Mouse (Mus musculus) lung, embryonic 14.5 days (tissue): ENCODE data around the gene Aldh6a1. TPM values are rescaled to one million over a fixed set of nuclear protein-coding genes. Genes with fewer than 3 reads are reported as not detected.

Source experiments
- ATAC-seq: fragments of 200-750 bp; cut with Nextera tagmentation; 2 replicates; pipeline ENCODE4 v1.8.0; 2017; ENCODE audit warnings: mild to moderate bottlenecking, moderate TSS enrichment, moderate library complexity; ENCODE audit not compliant: insufficient read depth
- DNase-seq: peaks from one replicate; pipeline ENCODE4 v3.0.0-alpha.2; 2015
- H3K27ac ChIP-seq: fragments of 300-500 bp; sonication (generic); 2 replicates; pipeline ENCODE4 v1.5.1; 2014; ENCODE audit warnings: low read depth, mild to moderate bottlenecking, moderate library complexity
- H3K27me3 ChIP-seq: fragments of 300-500 bp; sonication (generic); 2 replicates; pipeline ENCODE4 v1.6.1; 2014; ENCODE audit warnings: low read length, control low read depth; ENCODE audit not compliant: insufficient read depth
- H3K36me3 ChIP-seq: fragments of 300-500 bp; sonication (generic); 2 replicates; pipeline ENCODE4 v1.6.1; 2014; ENCODE audit warnings: control low read depth; ENCODE audit not compliant: insufficient read depth
- H3K4me1 ChIP-seq: fragments of 300-500 bp; sonication (generic); 2 replicates; pipeline ENCODE4 v1.6.1; 2014; ENCODE audit warnings: antibody characterized with exemption, control low read depth; ENCODE audit not compliant: insufficient read depth
- H3K4me2 ChIP-seq: fragments of 300-500 bp; sonication (generic); 2 replicates; pipeline ENCODE4 v1.6.1; 2014; ENCODE audit warnings: mild to moderate bottlenecking
- H3K4me3 ChIP-seq: fragments of 300-500 bp; sonication (generic); 2 replicates; pipeline ENCODE4 v1.5.1; 2014; ENCODE audit warnings: low read depth, low read length
- H3K9ac ChIP-seq: fragments of 300-500 bp; sonication (generic); 2 replicates; pipeline ENCODE4 v1.6.1; 2014
- H3K9me3 ChIP-seq: fragments of 300-500 bp; sonication (generic); 2 replicates; pipeline ENCODE4 v1.6.1; 2016; ENCODE audit warnings: low read depth, low read length, control low read depth
- CTCF ChIP-seq: IDR thresholded peaks from 2 replicates; pipeline ENCODE4 v1.5.1; 2016; ENCODE audit warnings: antibody characterized with exemption, low read depth
- WGBS: fragments of 180-500 bp; shearing (Covaris S2); extraction: QIAGEN DNeasy Blood & Tissue Kit; methylation state at CpG from one replicate; pipeline ENCODE4 v1.1.7; 2014; 5-methylcytosine and 5-hydroxymethylcytosine counted together
- polyA plus RNA-seq: library from polyadenylated mRNA; unstranded; fragments of >200 nt; fragmentation: Nextera tagmentation; extraction: Ambion mirVana; gene quantifications from 2 replicates; pipeline ENCODE4 v1.2.1, GENCODE M21; 2014

The Aldh6a1 gene
- polyA plus RNA-seq, 1 experiment from 2014 or later, result 32.8 TPM

DNA sequence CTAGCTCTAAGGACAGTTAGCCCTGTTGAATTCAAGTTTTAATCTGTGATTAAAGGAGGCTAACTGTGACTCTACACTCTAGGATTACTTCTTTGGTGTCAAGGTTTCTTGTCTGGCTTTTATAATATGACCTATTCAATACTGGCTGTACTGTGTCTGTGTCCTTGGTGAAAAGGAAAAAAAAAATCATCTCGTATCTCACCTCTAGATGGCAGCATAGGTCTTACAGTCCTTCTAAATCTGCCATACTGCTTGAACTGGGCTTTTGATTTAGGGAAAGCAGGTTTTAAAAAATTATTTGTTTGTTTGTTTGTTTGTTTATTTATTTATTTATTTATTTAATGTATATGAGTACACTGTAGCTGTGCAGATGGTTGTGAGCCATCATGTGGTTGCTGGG is 17.9 kb upstream of the Aldh6a1 start:
- Histone ChIP-seq H3K27ac (no peak overlapping the region), H3K4me2 (no peak overlapping the region), H3K9ac (no peak overlapping the region), H3K36me3 (peaks cover 21% of the 10 kb centered on the region; the same call in 1 of the 2 replicates), H3K4me1 (no peaks in the 10 kb centered on the region), H3K9me3 (no peaks in the 10 kb centered on the region), H3K27me3 (no peaks in the 10 kb centered on the region), H3K4me3 (no peak overlapping the region)
- 0% methylated on average over 1 of the region's 1 CpGs for WGBS
- no peak for ATAC-seq
- TF ChIP-seq CTCF, result peak; percentile 70
- DNase-seq, result peak; percentile 83

DNA sequence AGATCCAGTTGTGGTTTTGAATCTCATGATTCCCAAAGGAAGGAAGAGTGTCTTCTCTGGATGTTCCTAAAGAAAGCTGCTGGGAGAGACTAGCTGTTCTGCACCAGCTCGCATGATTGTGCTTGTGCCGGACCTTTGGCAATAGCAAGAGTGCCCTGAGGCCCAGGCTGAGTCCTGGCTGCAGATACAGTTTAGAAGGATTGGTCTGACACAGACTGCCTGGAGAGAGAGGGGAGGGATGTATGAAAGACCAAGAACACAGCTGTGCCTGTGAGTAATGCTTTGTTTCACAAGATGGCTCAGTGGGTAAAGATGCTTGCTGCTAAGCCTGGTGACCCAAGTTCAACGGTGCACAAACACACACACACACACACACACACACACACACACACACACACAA is 12.1 kb upstream of the Aldh6a1 start:
- DNase-seq, result no peak
- Histone ChIP-seq H3K4me1 (no peaks in the 10 kb centered on the region), H3K4me2 (no peak overlapping the region), H3K4me3 (no peak overlapping the region), H3K27ac (no peak overlapping the region), H3K27me3 (no peaks in the 10 kb centered on the region), H3K36me3 (peaks cover 49% of the 10 kb centered on the region), H3K9me3 (no peaks in the 10 kb centered on the region), H3K9ac (no peak overlapping the region)
- no peak for ATAC-seq
- 90% methylated on average over 3 of the region's 3 CpGs for WGBS
- no peak for TF ChIP-seq CTCF

DNA sequence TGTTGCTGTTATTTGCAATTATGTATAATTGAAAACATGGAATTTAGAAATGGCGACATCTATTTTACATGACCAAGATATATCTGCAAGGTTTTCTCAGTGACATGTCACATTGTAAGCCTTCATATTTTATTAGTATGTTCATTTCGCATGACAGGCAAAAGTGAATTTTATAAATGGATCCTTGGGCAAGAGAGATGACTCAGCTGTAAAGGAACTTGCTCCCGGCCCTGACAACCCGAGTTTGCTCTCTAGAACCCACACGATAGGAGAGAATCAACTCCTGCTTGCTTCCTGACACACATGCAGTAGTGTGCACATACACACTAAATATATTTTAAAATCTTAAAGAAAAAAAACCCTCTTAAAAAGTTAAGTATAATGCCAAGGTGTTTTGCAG is 10.6 kb upstream of the Aldh6a1 start:
- Histone ChIP-seq H3K36me3 (peaks cover 56% of the 10 kb centered on the region), H3K9me3 (no peaks in the 10 kb centered on the region), H3K4me1 (no peaks in the 10 kb centered on the region), H3K9ac (no peak overlapping the region), H3K27me3 (no peaks in the 10 kb centered on the region), H3K4me3 (no peak overlapping the region), H3K4me2 (no peak overlapping the region), H3K27ac (no peak overlapping the region)
- WGBS, result 90% methylated on average over 5 of the region's 5 CpGs
- ATAC-seq, result no peak
- TF ChIP-seq CTCF, result no peak
- DNase-seq, result no peak

DNA sequence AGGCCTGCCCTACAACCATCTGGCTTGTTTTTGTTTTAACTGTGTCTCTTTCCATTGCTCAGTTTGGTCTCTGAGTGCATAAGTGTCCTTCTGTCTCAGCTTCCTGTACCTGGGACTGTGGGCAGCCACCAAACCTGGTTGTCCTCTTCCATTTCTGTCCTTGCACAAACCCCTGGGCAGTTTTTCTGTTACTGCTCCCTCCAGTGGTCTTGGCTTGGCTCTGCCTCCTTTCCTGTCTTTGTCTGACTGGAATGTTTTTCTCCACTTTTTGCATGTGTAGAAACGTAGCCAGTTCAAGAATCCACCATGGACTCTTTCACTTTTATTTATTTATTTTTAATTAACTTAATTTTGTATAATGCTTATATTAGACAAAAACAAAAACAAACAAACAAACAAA is 9.0 kb upstream of the Aldh6a1 start:
- 0 out of 2 replicates have a peak, but pooled peaks have one; percentile 8 for TF ChIP-seq CTCF
- WGBS, result 49% methylated on average over 1 of the region's 1 CpGs
- Histone ChIP-seq H3K4me3 (no peak overlapping the region), H3K36me3 (peaks cover 51% of the 10 kb centered on the region), H3K4me2 (no peak overlapping the region), H3K4me1 (no peaks in the 10 kb centered on the region), H3K27me3 (no peaks in the 10 kb centered on the region), H3K9ac (no peak overlapping the region), H3K27ac (no peak overlapping the region), H3K9me3 (no peaks in the 10 kb centered on the region)
- DNase-seq (peak; percentile 6), ATAC-seq (no peak)

DNA sequence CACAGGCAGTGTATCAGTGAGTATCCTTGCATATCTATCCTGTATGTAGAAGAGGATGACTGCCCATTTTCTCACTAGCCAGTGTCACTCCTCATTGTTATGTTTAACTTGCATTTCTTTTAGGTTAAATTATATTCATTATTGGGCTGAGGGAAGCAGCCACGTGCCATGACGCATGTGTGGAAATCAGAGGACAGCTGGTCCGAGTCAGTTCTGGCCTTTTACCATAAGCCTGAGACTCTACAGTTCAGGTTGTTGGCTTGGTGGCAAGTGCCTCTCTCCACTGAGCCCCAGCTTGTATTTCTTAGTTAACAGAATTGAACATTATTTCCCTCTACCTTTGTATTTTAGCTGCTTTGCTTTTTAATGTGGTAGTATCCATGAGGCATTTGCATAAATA is 6.1 kb upstream of the Aldh6a1 start:
- H3K4me2 ChIP-seq, result no peak overlapping the region
- no peak overlapping the region for H3K4me3 ChIP-seq
- no peak overlapping the region for H3K9ac ChIP-seq
- no peak for TF ChIP-seq CTCF
- no peaks in the 10 kb centered on the region for H3K9me3 ChIP-seq
- WGBS, result 83% methylated on average over 3 of the region's 3 CpGs
- ATAC-seq (no peak), DNase-seq (no peak)
- H3K27ac ChIP-seq, result no peak overlapping the region
- H3K4me1 ChIP-seq, result no peaks in the 10 kb centered on the region
- H3K36me3 ChIP-seq, result peaks cover 34% of the 10 kb centered on the region
- H3K27me3 ChIP-seq, result no peaks in the 10 kb centered on the region

DNA sequence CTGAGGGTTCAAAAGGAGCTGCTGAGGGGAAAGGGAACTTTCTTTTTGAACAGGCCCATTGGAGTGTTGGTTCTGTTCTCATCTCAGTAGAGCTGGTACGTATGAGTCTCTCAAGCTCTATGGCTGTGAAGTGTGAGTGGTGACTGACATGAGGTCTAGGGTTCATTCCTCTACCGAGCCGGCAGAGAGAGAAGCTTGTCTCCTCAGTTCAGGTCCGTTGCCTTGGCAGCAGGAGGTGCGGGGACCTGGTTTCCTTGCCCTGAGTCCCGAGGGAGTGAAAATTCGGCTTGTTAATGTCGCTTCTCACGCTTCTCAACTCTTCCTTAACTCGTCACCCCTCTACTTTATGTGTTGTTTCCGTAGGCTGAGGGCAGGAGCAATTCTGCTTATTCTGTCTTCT is 997 bp upstream of the Aldh6a1 start:
- Histone ChIP-seq H3K4me3 (peak overlapping the region; percentile 76), H3K4me1 (no peaks in the 10 kb centered on the region), H3K9ac (peak overlapping the region; percentile 66), H3K27ac (peak overlapping the region; percentile 59; the same call in 1 of the 2 replicates), H3K9me3 (no peaks in the 10 kb centered on the region), H3K4me2 (peak overlapping the region; percentile 91), H3K27me3 (no peaks in the 10 kb centered on the region), H3K36me3 (0 out of 2 replicates have a peak, but pooled peaks cover 1% of the 10 kb centered on the region)
- TF ChIP-seq CTCF, result no peak
- DNase-seq, result peak; percentile 6
- ATAC-seq, result no peak
- WGBS, result under 1% methylated on average over 11 of the region's 11 CpGs

DNA sequence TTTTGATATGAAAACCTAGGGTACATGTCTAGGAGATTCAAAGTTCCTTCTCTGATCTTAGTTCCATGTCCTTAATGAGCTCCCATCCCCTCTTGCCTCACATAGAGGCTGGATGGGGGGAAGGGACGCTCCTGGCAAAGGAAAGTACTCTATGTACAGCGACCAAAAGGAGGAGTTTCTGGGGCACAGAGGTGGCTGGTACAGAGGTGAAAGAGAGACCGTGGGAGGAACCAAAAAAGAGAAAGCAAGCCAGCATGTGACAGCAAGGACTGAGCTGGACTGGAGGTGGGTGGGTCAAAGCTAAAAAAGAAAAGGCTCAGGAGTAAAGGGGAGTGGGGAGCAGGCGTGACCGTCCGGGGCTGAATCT is 470 bp downstream of the Aldh6a1 start:
- Histone ChIP-seq H3K9me3 (no peaks in the 10 kb centered on the region), H3K36me3 (no peaks in the 10 kb centered on the region), H3K27ac (peak overlapping the region; percentile 26; the same call in 1 of the 2 replicates), H3K9ac (peak overlapping the region; percentile 61), H3K4me1 (no peaks in the 10 kb centered on the region), H3K4me3 (peak overlapping the region; percentile 76), H3K4me2 (peak overlapping the region; percentile 91), H3K27me3 (no peaks in the 10 kb centered on the region)
- WGBS, result 0% methylated on average over 6 of the region's 6 CpGs
- DNase-seq, result no peak
- no peak for TF ChIP-seq CTCF
- no peak for ATAC-seq

DNA sequence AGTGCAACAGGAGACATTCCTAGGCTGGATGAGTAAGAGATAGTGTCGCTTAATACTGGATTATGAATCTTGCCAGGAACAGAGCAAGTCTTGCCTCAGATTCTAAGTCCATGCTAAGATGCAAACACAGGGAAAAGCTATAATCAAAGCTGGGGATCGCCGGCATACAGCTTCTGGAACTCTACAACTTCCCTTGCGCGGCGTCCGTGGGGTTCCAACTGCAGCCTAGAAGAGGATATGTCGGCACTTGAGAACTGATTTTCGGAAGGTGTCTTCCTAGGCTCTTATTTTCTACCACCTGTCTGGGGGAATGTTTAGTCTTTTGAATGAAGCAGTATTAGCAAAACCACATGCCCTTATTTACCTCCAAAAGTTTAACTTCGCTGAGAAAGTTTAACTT is 917 bp downstream of the Aldh6a1 start:
- Histone ChIP-seq H3K36me3 (no peaks in the 10 kb centered on the region), H3K4me2 (peak overlapping the region; percentile 91), H3K27me3 (no peaks in the 10 kb centered on the region), H3K9ac (peak overlapping the region; percentile 61), H3K4me1 (no peaks in the 10 kb centered on the region), H3K4me3 (peak overlapping the region; percentile 76), H3K9me3 (no peaks in the 10 kb centered on the region), H3K27ac (no peak overlapping the region)
- DNase-seq (no peak), ATAC-seq (no peak)
- TF ChIP-seq CTCF, result no peak
- 48% methylated on average over 10 of the region's 10 CpGs for WGBS
